Mouse (Mus musculus): Measurements from ENCODE around the gene Rad54l2. TPM values are rescaled to one million over a fixed set of nuclear protein-coding genes. Genes with fewer than 3 reads are reported as not detected.

Gene Rad54l2
- 6.0 and 8.7 TPM in 2 replicates for polyA plus RNA-seq (2014; fragmentation: Nextera tagmentation; extraction: Ambion mirVana)

DNA sequence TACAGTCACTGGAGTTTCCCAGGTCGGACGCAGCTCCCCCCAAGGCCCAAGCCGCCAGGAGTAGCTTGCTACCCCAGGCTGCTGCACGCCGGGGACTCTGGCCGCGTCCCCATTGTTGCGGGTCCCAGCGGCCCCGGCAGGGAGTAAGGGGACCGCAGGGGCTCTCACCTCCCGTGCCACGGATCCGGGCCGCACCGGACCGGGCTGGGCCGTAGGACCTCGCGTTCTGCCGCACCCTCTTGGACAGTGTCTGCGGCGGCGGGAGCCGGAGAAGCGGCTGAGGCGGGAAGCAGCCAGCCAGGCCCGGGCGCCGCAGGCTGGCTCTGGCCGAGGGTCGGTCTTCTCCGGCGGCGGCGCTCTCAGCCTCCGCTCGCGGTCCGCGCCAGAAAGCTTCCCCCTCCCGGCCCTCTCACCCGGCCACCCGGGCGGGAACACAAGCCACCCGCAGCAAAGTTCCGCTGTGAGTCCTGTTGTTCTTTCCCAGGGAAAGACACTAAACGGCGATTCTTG, at the start of gene Rad54l2:
Gene Rad54l2, minus strand, starts transcription at position 383 of the 510 bp plus-strand sequence.
- H3K4me3 ChIP-seq (replicated peaks; ENCODE audit: low read depth, low read length), result peak within 1 kb of the TSS; percentile 100
- ATAC-seq (ENCODE audit: low FRiP score, low TSS enrichment), result peak; percentile 90

GRCm38 (mm10) chr9:106822381-106823104, 33.5 kb upstream of the Rad54l2 start:
- Histone ChIP-seq H3K9ac (replicated peaks; ENCODE audit: low read length) (peak overlapping the region; percentile 71), H3K27me3 (ENCODE audit: control insufficient read depth, insufficient read depth, low read length) (no peaks in the 10 kb centered on the region), H3K36me3 (ENCODE audit: control insufficient read depth, insufficient read depth, low read length) (no peaks in the 10 kb centered on the region), H3K27ac (replicated peaks; ENCODE audit: low read depth, low read length) (peak overlapping the region; percentile 91), H3K4me1 (ENCODE audit: control insufficient read depth, insufficient read depth, low read length) (0 out of 2 replicates have a peak, but pooled peaks cover 3% of the 10 kb centered on the region), H3K4me3 (replicated peaks; ENCODE audit: low read depth, low read length) (peak overlapping the region; percentile 84), H3K4me2 (ENCODE audit: low read length) (peak overlapping the region; percentile 91), H3K9me3 (ENCODE audit: control insufficient read depth, low read length) (no peaks in the 10 kb centered on the region)
- 3% methylated on average over 32 of the region's 32 CpGs for WGBS
- DNase-seq, result peak; percentile 82
- ATAC-seq (ENCODE audit: low FRiP score, low TSS enrichment), result peak; percentile 72

More for the DNA sequence above, at the start of gene Rad54l2:
- H3K36me3 ChIP-seq (ENCODE audit: control insufficient read depth, insufficient read depth, low read length), result no peaks in the 10 kb centered on the region
- peak within 1 kb of the TSS; percentile 89 for H3K27ac ChIP-seq (replicated peaks; ENCODE audit: low read depth, low read length)
- peaks cover 13% of the 10 kb centered on the region for H3K4me1 ChIP-seq (ENCODE audit: control insufficient read depth, insufficient read depth, low read length)
- H3K9ac ChIP-seq (replicated peaks; ENCODE audit: low read length), result peak within 1 kb of the TSS; percentile 99
- no peaks in the 10 kb centered on the region for H3K27me3 ChIP-seq (ENCODE audit: control insufficient read depth, insufficient read depth, low read length)
- under 1% methylated on average over 48 of the region's 49 CpGs for WGBS
- peak; percentile 92 for DNase-seq
- no peaks in the 10 kb centered on the region for H3K9me3 ChIP-seq (ENCODE audit: control insufficient read depth, low read length)
- peak within 1 kb of the TSS; percentile 89 for H3K4me2 ChIP-seq (ENCODE audit: low read length)

DNA sequence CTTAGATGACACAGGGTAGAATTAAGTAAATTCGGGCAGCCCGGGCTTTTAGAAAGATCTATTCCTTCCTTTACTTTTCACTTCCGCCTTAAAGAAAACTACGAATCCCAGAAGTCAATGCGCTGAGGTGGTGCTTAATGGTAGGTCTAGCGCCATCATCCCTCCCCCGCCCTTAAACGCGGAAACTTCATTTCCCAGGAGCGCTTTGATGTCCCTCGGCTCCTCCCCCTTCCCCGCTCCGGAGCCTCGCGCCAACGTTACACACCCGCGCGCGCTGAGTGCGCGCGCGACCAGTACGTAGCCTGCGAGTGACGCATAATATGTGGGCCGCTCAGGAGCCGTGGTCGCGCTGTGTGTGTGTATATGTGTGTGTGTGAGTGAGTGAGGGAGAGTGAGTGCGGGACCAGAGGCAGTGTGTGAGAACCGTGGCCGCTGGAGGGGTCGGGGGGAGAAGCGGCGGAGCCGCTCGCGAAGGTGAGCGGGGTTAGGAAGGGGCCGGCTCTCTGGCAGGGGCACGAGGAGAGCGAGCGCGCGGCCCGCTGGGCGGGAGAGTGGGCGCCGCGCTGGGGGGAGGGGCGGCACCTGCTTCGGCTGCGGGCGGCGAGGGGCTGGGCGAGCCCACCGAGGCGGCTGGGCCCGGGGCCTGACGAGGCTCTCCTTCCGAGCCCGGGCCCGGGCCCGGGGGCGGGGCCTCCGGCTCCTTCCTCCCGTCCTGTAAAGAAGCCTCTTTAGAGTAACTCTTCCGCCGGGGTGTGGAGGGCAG, 32.8 kb upstream of the Rad54l2 start, which contains the start of gene Dcaf1:
Gene Dcaf1, plus strand, starts transcription at position 257 of the 763 bp plus-strand sequence.
- peak; percentile 97 for ATAC-seq (ENCODE audit: low FRiP score, low TSS enrichment)
- Histone ChIP-seq H3K4me3 (replicated peaks; ENCODE audit: low read depth, low read length) (peak within 1 kb of the TSS; percentile 84), H3K27ac (replicated peaks; ENCODE audit: low read depth, low read length) (peak within 1 kb of the TSS; percentile 91), H3K4me2 (ENCODE audit: low read length) (peak within 1 kb of the TSS; percentile 91), H3K9me3 (ENCODE audit: control insufficient read depth, low read length) (no peaks in the 10 kb centered on the region), H3K36me3 (ENCODE audit: control insufficient read depth, insufficient read depth, low read length) (no peaks in the 10 kb centered on the region), H3K4me1 (ENCODE audit: control insufficient read depth, insufficient read depth, low read length) (0 out of 2 replicates have a peak, but pooled peaks cover 3% of the 10 kb centered on the region), H3K9ac (replicated peaks; ENCODE audit: low read length) (peak within 1 kb of the TSS; percentile 71), H3K27me3 (ENCODE audit: control insufficient read depth, insufficient read depth, low read length) (no peaks in the 10 kb centered on the region)
- DNase-seq, result peak; percentile 100
- WGBS, result under 1% methylated on average over 67 of the region's 71 CpGs

- no peaks in the 10 kb centered on the region for H3K27me3 ChIP-seq (ENCODE audit: control insufficient read depth, insufficient read depth, low read length)
- peak overlapping the region; percentile 61 for H3K4me2 ChIP-seq (ENCODE audit: low read length)
- no peak for ATAC-seq (ENCODE audit: low FRiP score, low TSS enrichment)
- WGBS, result 48% methylated on average over 15 of the region's 15 CpGs
- H3K27ac ChIP-seq (replicated peaks; ENCODE audit: low read depth, low read length), result no peak overlapping the region
- DNase-seq, result peak; percentile 30
- no peaks in the 10 kb centered on the region for H3K9me3 ChIP-seq (ENCODE audit: control insufficient read depth, low read length)
- no peaks in the 10 kb centered on the region for H3K36me3 ChIP-seq (ENCODE audit: control insufficient read depth, insufficient read depth, low read length)
- peak overlapping the region; percentile 52; the same call in 1 of the 2 replicates for H3K9ac ChIP-seq (replicated peaks; ENCODE audit: low read length)
- 0 out of 2 replicates have a peak, but pooled peaks cover 3% of the 10 kb centered on the region for H3K4me1 ChIP-seq (ENCODE audit: control insufficient read depth, insufficient read depth, low read length)
- peak overlapping the region; percentile 84 for H3K4me3 ChIP-seq (replicated peaks; ENCODE audit: low read depth, low read length)
These were observed 32.1 kb upstream of the Rad54l2 start for GRCm38 (mm10) chr9:106821050-106821617.

DNA sequence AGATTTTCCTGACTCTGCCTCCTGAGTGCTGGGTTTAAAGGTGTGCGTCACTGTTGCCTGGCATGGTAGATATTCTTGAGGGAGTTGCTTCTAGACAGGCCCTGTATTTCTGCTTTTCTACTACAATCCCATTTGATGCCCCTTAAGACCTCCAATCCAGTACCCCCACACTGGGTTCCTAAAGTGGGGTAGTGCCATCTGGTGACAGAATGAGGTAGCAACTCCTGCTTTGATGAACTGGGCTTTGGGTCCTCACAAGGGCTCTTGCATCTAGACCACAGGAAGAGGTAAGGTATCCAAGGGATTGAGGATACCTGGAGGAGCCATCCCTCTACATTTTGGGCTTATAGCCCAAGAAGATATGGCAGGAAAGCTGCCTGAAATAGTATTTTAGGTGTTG, 30.2 kb upstream of the Rad54l2 start:
- Histone ChIP-seq H3K36me3 (ENCODE audit: control insufficient read depth, insufficient read depth, low read length) (no peaks in the 10 kb centered on the region), H3K27ac (replicated peaks; ENCODE audit: low read depth, low read length) (no peak overlapping the region), H3K9ac (replicated peaks; ENCODE audit: low read length) (no peak overlapping the region), H3K4me3 (replicated peaks; ENCODE audit: low read depth, low read length) (no peak overlapping the region), H3K4me1 (ENCODE audit: control insufficient read depth, insufficient read depth, low read length) (0 out of 2 replicates have a peak, but pooled peaks cover 3% of the 10 kb centered on the region), H3K27me3 (ENCODE audit: control insufficient read depth, insufficient read depth, low read length) (no peaks in the 10 kb centered on the region), H3K9me3 (ENCODE audit: control insufficient read depth, low read length) (no peaks in the 10 kb centered on the region), H3K4me2 (ENCODE audit: low read length) (no peak overlapping the region)
- DNase-seq (peak; percentile 60), ATAC-seq (ENCODE audit: low FRiP score, low TSS enrichment) (no peak)
- 97% methylated on average over 1 of the region's 1 CpGs for WGBS

DNA sequence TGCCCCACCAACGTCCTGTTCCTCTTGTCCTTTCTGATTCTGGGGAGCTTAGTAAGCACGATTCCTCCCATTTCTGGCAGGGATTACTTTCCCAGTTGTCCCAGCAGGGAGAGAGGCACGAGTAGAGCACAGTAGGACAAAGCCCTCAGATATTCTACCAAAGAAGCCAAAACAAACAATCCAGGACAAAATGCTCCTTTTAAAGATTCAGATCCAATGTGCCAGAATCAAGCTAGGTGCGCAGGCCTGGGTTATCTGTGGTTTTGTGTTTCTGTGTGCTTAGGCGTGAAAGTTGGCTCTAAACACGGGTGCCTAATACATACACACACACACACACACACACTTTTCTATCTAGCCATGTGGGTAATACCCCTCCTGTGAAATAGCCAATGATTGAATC, 29.2 kb upstream of the Rad54l2 start:
- 81% methylated on average over 6 of the region's 6 CpGs for WGBS
- Histone ChIP-seq H3K9ac (replicated peaks; ENCODE audit: low read length) (no peak overlapping the region), H3K27me3 (ENCODE audit: control insufficient read depth, insufficient read depth, low read length) (no peaks in the 10 kb centered on the region), H3K27ac (replicated peaks; ENCODE audit: low read depth, low read length) (no peak overlapping the region), H3K4me1 (ENCODE audit: control insufficient read depth, insufficient read depth, low read length) (0 out of 2 replicates have a peak, but pooled peaks cover 3% of the 10 kb centered on the region), H3K4me2 (ENCODE audit: low read length) (no peak overlapping the region), H3K4me3 (replicated peaks; ENCODE audit: low read depth, low read length) (no peak overlapping the region), H3K9me3 (ENCODE audit: control insufficient read depth, low read length) (no peaks in the 10 kb centered on the region), H3K36me3 (ENCODE audit: control insufficient read depth, insufficient read depth, low read length) (no peaks in the 10 kb centered on the region)
- no peak for DNase-seq
- no peak for ATAC-seq (ENCODE audit: low FRiP score, low TSS enrichment)

- Histone ChIP-seq H3K9ac (replicated peaks; ENCODE audit: low read length) (no peak overlapping the region), H3K36me3 (ENCODE audit: control insufficient read depth, insufficient read depth, low read length) (no peaks in the 10 kb centered on the region), H3K4me2 (ENCODE audit: low read length) (no peak overlapping the region), H3K27me3 (ENCODE audit: control insufficient read depth, insufficient read depth, low read length) (no peaks in the 10 kb centered on the region), H3K27ac (replicated peaks; ENCODE audit: low read depth, low read length) (no peak overlapping the region), H3K9me3 (ENCODE audit: control insufficient read depth, low read length) (peaks cover 8% of the 10 kb centered on the region; the same call in 1 of the 2 replicates), H3K4me1 (ENCODE audit: control insufficient read depth, insufficient read depth, low read length) (no peaks in the 10 kb centered on the region), H3K4me3 (replicated peaks; ENCODE audit: low read depth, low read length) (no peak overlapping the region)
- DNase-seq, result no peak
- WGBS, result 73% methylated on average over 4 of the region's 4 CpGs
- no peak for ATAC-seq (ENCODE audit: low FRiP score, low TSS enrichment)
These were observed 17.5 kb upstream of the Rad54l2 start for GRCm38 (mm10) chr9:106806503-106806902.

- no peaks in the 10 kb centered on the region for H3K27me3 ChIP-seq (ENCODE audit: control insufficient read depth, insufficient read depth, low read length)
- no peaks in the 10 kb centered on the region for H3K36me3 ChIP-seq (ENCODE audit: control insufficient read depth, insufficient read depth, low read length)
- no peak for ATAC-seq (ENCODE audit: low FRiP score, low TSS enrichment)
- no peak overlapping the region for H3K9ac ChIP-seq (replicated peaks; ENCODE audit: low read length)
- H3K27ac ChIP-seq (replicated peaks; ENCODE audit: low read depth, low read length), result no peak overlapping the region
- no peak for DNase-seq
- no peak overlapping the region for H3K4me3 ChIP-seq (replicated peaks; ENCODE audit: low read depth, low read length)
- peaks cover 13% of the 10 kb centered on the region for H3K4me1 ChIP-seq (ENCODE audit: control insufficient read depth, insufficient read depth, low read length)
- 68% methylated on average over 6 of the region's 6 CpGs for WGBS
- no peaks in the 10 kb centered on the region for H3K9me3 ChIP-seq (ENCODE audit: control insufficient read depth, low read length)
- no peak overlapping the region for H3K4me2 ChIP-seq (ENCODE audit: low read length)
These were observed 1.8 kb upstream of the Rad54l2 start for GRCm38 (mm10) chr9:106790831-106791230.

Measured in midbrain, embryonic 14.5 days (tissue).